Comparison of ENCODE assay signal across 13 mouse cellular contexts in genomic region chr2:60514863-60515262, GRCm38 (mm10). TPM values are rescaled to one million over a fixed set of nuclear protein-coding genes. Genes with fewer than 3 reads are reported as not detected.
DNase-seq lines count a peak whose midpoint lies in the region; ATAC-seq lines count a peak whose summit lies in the region.
"Had no signal": no experiment of that assay in that cellular context is flagged by ENCODE, and none has a peak within 500 bp of the region (broad histone marks: within the 10 kb centered on the region; RNA-seq: fewer than 3 reads in every experiment).

No protein-coding gene starts in this region.

- DNase-seq in intestine, embryonic 14.5 days (ENCODE audit: low spot score): peak; percentile 48
- peak; percentile 16 for DNase-seq in retina, embryonic 14.5 days (ENCODE audit: low spot score)
- no peak for DNase-seq in retina, postnatal 1 day
- peak; percentile 1 for DNase-seq in c-Kit-positive CD71-positive TER-119-positive erythroid progenitor cells, embryonic 14.5 days (ENCODE audit: low spot score)
- DNase-seq in thymus, postnatal 4 days: peak; percentile 50
- no peak for DNase-seq in right cerebral cortex, postnatal 4 days
- DNase-seq in hindbrain, embryonic 11.5 days (ENCODE audit: low spot score): no peak
- DNase-seq: cerebellum, postnatal 25 days; kidney, adult 18-20 months; midbrain, embryonic 14.5 days; right cerebral cortex, postnatal 25 days had no signal

- H3K4me3 ChIP-seq in intestine, embryonic 14.5 days (ENCODE audit: low read depth, low read length): no peak overlapping the region
- H3K4me3 ChIP-seq in intestine, embryonic 16.5 days (ENCODE audit: low read length): no peak overlapping the region
- no peak overlapping the region for H3K4me3 ChIP-seq in hindbrain, embryonic 11.5 days (ENCODE audit: low read depth, low read length)
- H3K4me3 ChIP-seq: forebrain, embryonic 15.5 days had no signal

- H3K36me3 ChIP-seq in intestine, embryonic 14.5 days (ENCODE audit: control insufficient read depth, insufficient read depth, low read length): no peaks in the 10 kb centered on the region
- no peaks in the 10 kb centered on the region for H3K36me3 ChIP-seq in intestine, embryonic 16.5 days (ENCODE audit: control insufficient read depth, insufficient read depth, low read length)
- H3K36me3 ChIP-seq in hindbrain, embryonic 11.5 days (ENCODE audit: control insufficient read depth, insufficient read depth, low read length): no peaks in the 10 kb centered on the region
- H3K36me3 ChIP-seq: forebrain, embryonic 15.5 days had no signal

- WGBS in intestine, embryonic 14.5 days: 72% methylated on average over 4 of the region's 4 CpGs
- 74% methylated on average over 4 of the region's 4 CpGs for WGBS in intestine, embryonic 16.5 days
- 74% methylated on average over 4 of the region's 4 CpGs for WGBS in hindbrain, embryonic 11.5 days

- no peak overlapping the region for H3K9ac ChIP-seq in intestine, embryonic 14.5 days (ENCODE audit: low read length)
- H3K9ac ChIP-seq in intestine, embryonic 16.5 days (ENCODE audit: low read depth, low read length): no peak overlapping the region
- no peak overlapping the region for H3K9ac ChIP-seq in hindbrain, embryonic 11.5 days (ENCODE audit: low read depth, low read length)
- H3K9ac ChIP-seq: forebrain, embryonic 15.5 days had no signal

- H3K27me3 ChIP-seq in intestine, embryonic 14.5 days (replicated peaks; ENCODE audit: control insufficient read depth, insufficient read depth, low read length): no peaks in the 10 kb centered on the region
- H3K27me3 ChIP-seq in intestine, embryonic 16.5 days (replicated peaks; ENCODE audit: control insufficient read depth, insufficient read depth, low read length): no peaks in the 10 kb centered on the region
- H3K27me3 ChIP-seq in hindbrain, embryonic 11.5 days (ENCODE audit: control insufficient read depth, insufficient read depth, low read length): no peaks in the 10 kb centered on the region
- H3K27me3 ChIP-seq: forebrain, embryonic 15.5 days had no signal

- H3K27ac ChIP-seq in intestine, embryonic 14.5 days (ENCODE audit: low read depth): no peak overlapping the region
- H3K27ac ChIP-seq in intestine, embryonic 16.5 days (ENCODE audit: low read length): no peak overlapping the region
- H3K27ac ChIP-seq in hindbrain, embryonic 11.5 days (ENCODE audit: low read depth, low read length): no peak overlapping the region
- H3K27ac ChIP-seq: forebrain, embryonic 15.5 days had no signal

- H3K4me1 ChIP-seq in intestine, embryonic 14.5 days (replicated peaks; ENCODE audit: control insufficient read depth, insufficient read depth, low read length): peaks cover 5% of the 10 kb centered on the region; the same call in 1 of the 2 replicates
- no peaks in the 10 kb centered on the region for H3K4me1 ChIP-seq in intestine, embryonic 16.5 days (ENCODE audit: control insufficient read depth, insufficient read depth, low read length)
- no peaks in the 10 kb centered on the region for H3K4me1 ChIP-seq in hindbrain, embryonic 11.5 days (replicated peaks; ENCODE audit: control insufficient read depth, insufficient read depth, low read length)
- H3K4me1 ChIP-seq: forebrain, embryonic 15.5 days had no signal

- H3K4me2 ChIP-seq in intestine, embryonic 14.5 days (ENCODE audit: low read length): no peak overlapping the region
- no peak overlapping the region for H3K4me2 ChIP-seq in intestine, embryonic 16.5 days (ENCODE audit: low read depth, low read length)
- H3K4me2 ChIP-seq in hindbrain, embryonic 11.5 days (replicated peaks; ENCODE audit: low read depth, low read length): no peak overlapping the region
- H3K4me2 ChIP-seq: forebrain, embryonic 15.5 days had no signal

- no peaks in the 10 kb centered on the region for H3K9me3 ChIP-seq in intestine, embryonic 14.5 days (ENCODE audit: control insufficient read depth, low read length)
- no peaks in the 10 kb centered on the region for H3K9me3 ChIP-seq in intestine, embryonic 16.5 days (ENCODE audit: control insufficient read depth, low read length)
- no peaks in the 10 kb centered on the region for H3K9me3 ChIP-seq in hindbrain, embryonic 11.5 days (ENCODE audit: control insufficient read depth, low read length)
- H3K9me3 ChIP-seq: forebrain, embryonic 15.5 days had no signal

- ATAC-seq in intestine, embryonic 14.5 days (replicated peaks; ENCODE audit: low FRiP score, low TSS enrichment, low read depth): no peak
- no peak for ATAC-seq in intestine, embryonic 16.5 days
- no peak for ATAC-seq in hindbrain, embryonic 11.5 days (ENCODE audit: low FRiP score)
- ATAC-seq: forebrain, embryonic 15.5 days had no signal

RNA-seq across cellular contexts. Expression of gene Pla2r1, which starts 38.2 kb away (rescaled TPM):
- 2.1 and 2.6 TPM in 2 replicates for polyA plus RNA-seq in intestine, embryonic 14.5 days (2014; fragmentation: Nextera tagmentation; extraction: Ambion mirVana)
- polyA plus RNA-seq in intestine, embryonic 16.5 days (2015; fragmentation: Nextera tagmentation; extraction: Ambion mirVana): 2.2 and 2.4 TPM in 2 replicates
- polyA plus RNA-seq in hindbrain, embryonic 11.5 days (2014; fragmentation: Nextera tagmentation; extraction: Ambion mirVana): 0.88 and 1.0 TPM in 2 replicates

Comparison
In these comparisons a context has a peak if more than half of its experiments do, and no peak if none do; other contexts are left out.
1. DNase-seq: peak in intestine, embryonic 14.5 days (single experiment), retina, embryonic 14.5 days (single experiment), c-Kit-positive CD71-positive TER-119-positive erythroid progenitor cells, embryonic 14.5 days (single experiment) and thymus, postnatal 4 days (single experiment); none in retina, postnatal 1 day (single experiment), right cerebral cortex, postnatal 4 days (single experiment) and hindbrain, embryonic 11.5 days (single experiment).